Mouse (Mus musculus) adrenal gland, adult 10 weeks (tissue): ENCODE results near the gene Dnah7a. TPM values are rescaled to one million over a fixed set of nuclear protein-coding genes. Genes with fewer than 3 reads are reported as not detected.

Source experiments
- polyA plus RNA-seq: library from polyadenylated mRNA; stranded (reverse); fragments of 350-450 nt; fragmentation: Illumina TruSeq; extraction: RNeasy Lipid Tissue Mini Kit (QIAGEN cat#74804); gene quantifications from one replicate; pipeline ENCODE4 v1.2.3, GENCODE M21; 2014; ENCODE audit warnings: low read depth, low replicate concordance

Gene Dnah7a
- polyA plus RNA-seq: not detected

DNA sequence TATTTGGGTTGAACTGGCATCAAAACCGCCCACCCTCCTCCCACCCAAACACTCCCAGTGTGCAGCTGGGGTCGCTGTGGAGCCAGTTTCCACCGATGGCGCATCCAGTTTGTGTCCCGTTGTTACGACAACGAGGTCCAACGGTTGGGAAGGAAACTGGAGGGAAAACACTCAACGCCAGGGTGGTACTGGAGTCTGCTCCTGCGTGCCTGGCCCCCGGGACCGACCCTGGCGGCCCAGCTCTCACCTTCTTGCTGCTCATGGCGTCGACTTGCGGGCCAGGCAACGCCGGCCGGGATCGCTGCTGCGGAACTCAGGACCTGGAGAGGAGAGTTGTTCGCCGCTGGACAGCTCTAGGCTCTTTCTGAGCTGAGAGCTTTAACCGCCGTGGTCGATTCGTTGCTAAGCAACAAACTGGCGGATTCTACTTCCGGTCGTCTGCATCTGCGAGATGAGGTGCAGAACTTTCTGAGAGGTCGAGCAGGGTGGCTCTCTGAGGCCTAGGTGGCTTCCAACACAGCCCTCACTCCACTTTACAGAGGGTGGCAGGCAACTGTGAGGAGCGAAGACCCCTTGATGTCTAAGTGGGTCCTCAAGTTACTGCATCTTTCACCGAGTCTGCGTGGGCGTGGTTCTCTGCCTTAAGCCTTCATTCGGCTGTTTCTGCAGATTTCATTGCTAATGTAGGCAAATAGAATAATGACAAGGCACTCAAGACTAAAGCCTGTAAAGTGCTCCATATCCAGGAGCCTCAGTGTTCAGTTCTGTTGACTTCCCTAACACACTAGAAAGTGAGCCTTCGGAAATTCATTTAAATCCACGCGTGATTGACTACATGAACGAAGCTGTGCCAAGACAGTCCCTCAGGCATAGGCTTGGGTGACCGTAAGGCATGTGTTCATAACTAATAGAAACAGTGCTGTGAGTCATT, at the start of gene Dnah7a:
TSS of gene Dnah7a (minus strand) at position 354 of the 931 bp plus-strand sequence.

DNA sequence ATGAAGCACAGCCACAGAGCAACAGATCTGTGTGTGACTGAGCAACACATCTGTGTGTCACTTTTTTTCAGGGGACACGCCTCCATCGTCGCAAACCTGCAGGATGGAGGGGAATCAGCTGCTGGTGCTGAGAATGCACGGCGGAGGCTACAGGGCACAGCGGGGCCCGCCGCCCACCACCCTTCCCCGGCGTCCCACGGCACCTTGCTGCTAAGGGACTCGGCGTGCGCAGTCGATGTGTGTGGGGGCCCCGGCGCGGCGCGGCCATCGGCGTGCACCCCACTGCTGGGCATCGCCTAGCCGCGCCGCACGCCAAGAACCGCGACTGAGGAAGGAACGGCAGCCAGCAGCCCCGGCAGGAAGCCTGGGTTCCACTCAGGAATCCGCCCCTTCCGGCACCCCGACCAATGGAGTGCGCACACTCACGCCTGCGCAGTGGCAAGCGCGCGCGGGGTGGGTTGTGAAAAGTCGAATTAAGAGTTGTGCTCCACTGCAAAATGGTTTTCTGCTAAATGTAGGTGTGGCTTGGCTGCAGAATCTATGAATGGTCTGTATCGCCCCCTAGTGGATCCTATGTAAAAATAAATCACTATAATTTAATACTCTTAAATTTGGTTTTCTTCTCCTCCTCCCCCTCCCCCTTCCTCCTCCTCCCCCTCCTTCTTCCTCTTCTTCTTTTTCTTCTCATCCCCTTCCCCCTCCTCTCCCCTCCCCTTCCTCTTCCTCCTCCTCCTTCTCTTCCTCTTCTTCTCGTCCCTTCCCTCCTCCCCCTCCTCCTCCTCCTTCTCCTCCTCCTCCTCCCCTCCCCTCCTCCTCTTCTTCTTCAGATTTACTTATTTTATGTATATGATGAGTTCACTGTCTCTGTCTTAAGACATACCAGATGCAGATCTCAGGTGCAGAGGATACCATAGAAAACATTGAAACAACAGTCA, 354.0 kb downstream of the Dnah7a start, which contains the start of the genes Asdurf, Gm28551 and Asnsd1:
TSS of gene Asdurf (minus strand) at position 293 of the 935 bp plus-strand sequence.
TSS of gene Gm28551 (minus strand) at position 341 of the 935 bp plus-strand sequence.
TSS of gene Asnsd1 (minus strand) at position 426 of the 935 bp plus-strand sequence.

Other genes starting within 250 kb of the Dnah7a start
- gene Stk17b, start 78.4 kb upstream of the Dnah7a start, polyA plus RNA-seq: 45.7 TPM